Mouse (Mus musculus) monocyte, adult 5-6 weeks (primary cell): ENCODE measurements around the gene Thbs3. TPM values are rescaled to one million over a fixed set of nuclear protein-coding genes. Genes with fewer than 3 reads are reported as not detected.

Source experiments
- ATAC-seq: fragments of 153-309, 156-312 bp; replicated peaks from 2 replicates; pipeline ENCODE4 v1.8.0; 2017; ENCODE audit warnings: mild to moderate bottlenecking; ENCODE audit not compliant: low TSS enrichment, insufficient number of reproducible peaks, severe bottlenecking, poor library complexity, low FRiP score
- total RNA-seq: library from RNA; stranded (forward); fragments of 200-1000, 200-491, 200-594 nt; gene quantifications from 3 replicates; pipeline ENCODE4 v1.2.3, GENCODE M21; 2017

Gene Thbs3
- total RNA-seq, 1 experiment from 2014 or later: 0.95 TPM

DNA sequence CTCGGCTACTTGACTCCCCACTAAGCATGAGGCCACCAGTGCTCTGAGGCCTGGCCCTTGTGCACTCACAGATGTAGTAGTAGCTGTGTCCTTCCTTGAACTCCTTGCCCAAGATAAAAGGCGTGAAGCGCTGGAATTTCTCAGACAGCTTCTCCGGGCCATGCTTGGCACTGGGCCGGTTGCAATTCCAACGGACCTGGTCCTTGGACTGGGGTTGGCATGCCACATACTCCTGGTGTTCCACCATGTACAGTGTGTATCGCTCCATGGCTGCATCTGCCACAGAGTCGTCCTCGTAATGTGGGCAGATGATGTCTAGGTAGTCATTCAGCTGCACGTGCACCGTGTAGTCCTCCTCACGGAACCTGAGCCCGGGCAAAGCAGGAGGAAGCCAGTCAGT is 61.1 kb downstream of the Thbs3 start:
- ATAC-seq: no peak

Other genes starting within 250 kb of the Thbs3 start
- gene Rusc1, start 121.9 kb upstream of the Thbs3 start, total RNA-seq: 15.7 to 30.9 TPM (median 22.4 TPM) in 3 replicates
- gene Gm43738, start 114.1 kb upstream of the Thbs3 start, total RNA-seq: not detected in 3 replicates
- 37.2 to 55.7 TPM (median 39.0 TPM) in 3 replicates for gene Fdps, start 113.2 kb upstream of the Thbs3 start, total RNA-seq
- gene Pklr, start 79.0 kb upstream of the Thbs3 start, total RNA-seq: not detected in 3 replicates
- gene Hcn3, start 55.0 kb upstream of the Thbs3 start, total RNA-seq: not detected in 3 replicates
- gene Clk2, start 50.4 kb upstream of the Thbs3 start, total RNA-seq: 81.2 to 140 TPM (median 118 TPM) in 3 replicates
- gene Scamp3, start 37.7 kb upstream of the Thbs3 start, total RNA-seq: 23.2 to 55.0 TPM (median 23.6 TPM) in 3 replicates
- 4.9 to 45.4 TPM (median 15.8 TPM) in 3 replicates for gene Fam189b, start 32.0 kb upstream of the Thbs3 start, total RNA-seq
- gene Gba, start 12.3 kb upstream of the Thbs3 start, total RNA-seq: 71.9 to 84.9 TPM (median 81.9 TPM) in 3 replicates
- gene Mtx1, start 11.9 kb downstream of the Thbs3 start, total RNA-seq: 42.5 to 61.0 TPM (median 58.7 TPM) in 3 replicates
- gene Muc1, start 13.9 kb downstream of the Thbs3 start, total RNA-seq: 0.85 to 2.2 TPM (median 0.86 TPM) in 3 replicates
- gene Krtcap2, start 30.8 kb downstream of the Thbs3 start, total RNA-seq: 53.3 to 77.9 TPM (median 61.9 TPM) in 3 replicates
- gene Trim46, start 31.1 kb downstream of the Thbs3 start, total RNA-seq: 0.53 to 2.3 TPM in 2 of 3 replicates, not detected in the other
- gene Dpm3, start 44.2 kb downstream of the Thbs3 start, total RNA-seq: 67.3 to 102 TPM (median 83.1 TPM) in 3 replicates
- gene Slc50a1, start 55.4 kb downstream of the Thbs3 start, total RNA-seq: 58.3 to 94.6 TPM (median 67.9 TPM) in 3 replicates
- 0.38 to 0.39 TPM in 2 of 3 replicates, not detected in the other for gene Efna1, start 66.0 kb downstream of the Thbs3 start, total RNA-seq
- gene Efna3, start 107.8 kb downstream of the Thbs3 start, total RNA-seq: not detected in 3 replicates
- not detected in 3 replicates for gene Efna4, start 122.8 kb downstream of the Thbs3 start, total RNA-seq
- gene Adam15, start 134.8 kb downstream of the Thbs3 start, total RNA-seq: 23.1 to 49.7 TPM (median 33.0 TPM) in 3 replicates
- not detected in 3 replicates for gene Dcst2, start 146.8 kb downstream of the Thbs3 start, total RNA-seq
- gene Dcst1, start 150.1 kb downstream of the Thbs3 start, total RNA-seq: not detected in 3 replicates
- gene Zbtb7b, start 179.6 kb downstream of the Thbs3 start, total RNA-seq: 49.4 to 76.6 TPM (median 51.2 TPM) in 3 replicates
- 1.4 TPM in 1 of 3 replicates, not detected in the others for gene Lenep, start 187.6 kb downstream of the Thbs3 start, total RNA-seq
- 16.5 to 22.8 TPM (median 22.4 TPM) in 3 replicates for gene Flad1, start 196.7 kb downstream of the Thbs3 start, total RNA-seq
- gene Cks1b, start 203.2 kb downstream of the Thbs3 start, total RNA-seq: 7.5 to 10.2 TPM (median 8.1 TPM) in 3 replicates
- gene Shc1, start 203.3 kb downstream of the Thbs3 start, total RNA-seq: 48.9 to 65.4 TPM (median 58.4 TPM) in 3 replicates
- gene Pygo2, start 215.0 kb downstream of the Thbs3 start, total RNA-seq: 11.0 to 18.5 TPM (median 17.6 TPM) in 3 replicates
- gene Pbxip1, start 221.5 kb downstream of the Thbs3 start, total RNA-seq: 149 to 190 TPM (median 158 TPM) in 3 replicates
- gene Pmvk, start 239.4 kb downstream of the Thbs3 start, total RNA-seq: 18.0 to 23.5 TPM (median 21.0 TPM) in 3 replicates